Mouse (Mus musculus) liver, embryonic 12.5 days (tissue): Measurements from ENCODE around the gene Gm49340. TPM values are rescaled to one million over a fixed set of nuclear protein-coding genes. Genes with fewer than 3 reads are reported as not detected.
"Not testable (repeated sequence)": the region's sequence is repeated elsewhere in the genome, so short reads cannot be mapped to it uniquely, and the experiment has no call there.

Experiments used
- ATAC-seq: fragments of 200-750 bp; cut with Nextera tagmentation; 2 replicates; pipeline ENCODE4 v1.8.0; 2017; ENCODE audit warnings: moderate number of reproducible peaks, mild to moderate bottlenecking, moderate library complexity
- H3K27ac ChIP-seq: fragments of 300-500 bp; sonication (generic); 2 replicates; pipeline ENCODE4 v1.5.1; 2016; ENCODE audit warnings: mild to moderate bottlenecking
- H3K27me3 ChIP-seq: fragments of 300-500 bp; sonication (generic); replicated peaks from 2 replicates; pipeline ENCODE4 v1.6.1; 2016; ENCODE audit warnings: mild to moderate bottlenecking, moderate library complexity
- H3K36me3 ChIP-seq: fragments of 300-500 bp; sonication (generic); 2 replicates; pipeline ENCODE4 v1.6.1; 2016; ENCODE audit warnings: mild to moderate bottlenecking, moderate library complexity
- H3K4me1 ChIP-seq: fragments of 300-500 bp; sonication (generic); 2 replicates; pipeline ENCODE4 v1.6.1; 2016
- H3K4me2 ChIP-seq: fragments of 300-500 bp; sonication (generic); 2 replicates; pipeline ENCODE4 v1.6.1; 2016; ENCODE audit warnings: mild to moderate bottlenecking, moderate library complexity
- H3K4me3 ChIP-seq: fragments of 300-500 bp; sonication (generic); 2 replicates; pipeline ENCODE4 v1.5.1; 2016; ENCODE audit warnings: mild to moderate bottlenecking, moderate library complexity
- H3K9ac ChIP-seq: fragments of 300-500 bp; sonication (generic); 2 replicates; pipeline ENCODE4 v1.6.1; 2016; ENCODE audit warnings: mild to moderate bottlenecking, moderate library complexity
- H3K9me3 ChIP-seq: fragments of 300-500 bp; sonication (generic); replicated peaks from 2 replicates; pipeline ENCODE4 v1.6.1; 2016; ENCODE audit warnings: mild to moderate bottlenecking, moderate library complexity
- WGBS: fragments of 180-500 bp; shearing (Covaris S2); methylation state at CpG from one replicate; pipeline ENCODE4 v1.1.7; 2016; ENCODE audit not compliant: insufficient replicate concordance; 5-methylcytosine and 5-hydroxymethylcytosine counted together
- polyA plus RNA-seq: library from polyadenylated mRNA; unstranded; fragments of >200 nt; fragmentation: Nextera tagmentation; extraction: Ambion mirVana; gene quantifications from 2 replicates; pipeline ENCODE4 v1.2.1, GENCODE M21; 2016

Gene Gm49340
- polyA plus RNA-seq, result not detected in 2 replicates

- Histone ChIP-seq H3K36me3 (no peaks in the 10 kb centered on the region), H3K4me3 (no peak within 1 kb of the TSS), H3K9ac (no peak within 1 kb of the TSS), H3K4me1 (no peaks in the 10 kb centered on the region), H3K9me3 (no peaks in the 10 kb centered on the region), H3K27ac (no peak within 1 kb of the TSS), H3K27me3 (no peaks in the 10 kb centered on the region), H3K4me2 (no peak within 1 kb of the TSS)
- ATAC-seq, result no peak
- WGBS, result 66% methylated on average over 27 of the region's 27 CpGs
These were observed at the start of gene Gm49340, which contains the start of the genes Aspa and Spata22 for GRCm38 (mm10) chr11:73329442-73329841. TSS of gene Gm49340 (plus strand) at chr11:73329741. TSS of gene Aspa (minus strand) at chr11:73329596. TSS of gene Spata22 (plus strand) at chr11:73329741.

- no peak overlapping the region for H3K9ac ChIP-seq
- no peak overlapping the region for H3K4me2 ChIP-seq
- H3K27me3 ChIP-seq, result no peaks in the 10 kb centered on the region; the same call in 1 of the 2 replicates
- ATAC-seq, result no peak
- no peaks in the 10 kb centered on the region for H3K4me1 ChIP-seq
- H3K4me3 ChIP-seq, result no peak overlapping the region
- 32% methylated on average over 5 of the region's 5 CpGs for WGBS
- H3K36me3 ChIP-seq, result no peaks in the 10 kb centered on the region
- H3K9me3 ChIP-seq, result no peaks in the 10 kb centered on the region
- H3K27ac ChIP-seq, result no peak overlapping the region
These were observed 48.8 kb upstream of the Gm49340 start for GRCm38 (mm10) chr11:73280710-73281109.

- Histone ChIP-seq H3K36me3 (no peaks in the 10 kb centered on the region), H3K4me2 (peak overlapping the region; percentile 48), H3K4me3 (peak overlapping the region; percentile 23), H3K4me1 (no peaks in the 10 kb centered on the region), H3K27me3 (no peaks in the 10 kb centered on the region; the same call in 1 of the 2 replicates), H3K27ac (no peak overlapping the region), H3K9ac (no peak overlapping the region), H3K9me3 (no peaks in the 10 kb centered on the region)
- peak; percentile 61; the same call in 1 of the 2 replicates for ATAC-seq
- WGBS, result 5% methylated on average over 16 of the region's 16 CpGs
These were observed 48.0 kb upstream of the Gm49340 start for GRCm38 (mm10) chr11:73281528-73282027.

- Histone ChIP-seq H3K36me3 (no peaks in the 10 kb centered on the region), H3K4me3 (no peak overlapping the region), H3K27me3 (no peaks in the 10 kb centered on the region; the same call in 1 of the 2 replicates), H3K4me2 (no peak overlapping the region), H3K9ac (no peak overlapping the region), H3K4me1 (no peaks in the 10 kb centered on the region), H3K9me3 (no peaks in the 10 kb centered on the region), H3K27ac (no peak overlapping the region)
- ATAC-seq, result no peak
- 62% methylated on average over 9 of the region's 9 CpGs for WGBS
These were observed 46.2 kb upstream of the Gm49340 start for GRCm38 (mm10) chr11:73283369-73283768.

- Histone ChIP-seq H3K4me3 (no peak overlapping the region), H3K27me3 (no peaks in the 10 kb centered on the region; the same call in 1 of the 2 replicates), H3K9me3 (no peaks in the 10 kb centered on the region), H3K4me2 (no peak overlapping the region), H3K9ac (no peak overlapping the region), H3K36me3 (no peaks in the 10 kb centered on the region), H3K27ac (no peak overlapping the region), H3K4me1 (no peaks in the 10 kb centered on the region)
- WGBS, result 35% methylated on average over 1 of the region's 1 CpGs
- ATAC-seq, result no peak
These were observed 45.6 kb upstream of the Gm49340 start for GRCm38 (mm10) chr11:73283926-73284325.

GRCm38 (mm10) chr11:73284351-73284750, 45.2 kb upstream of the Gm49340 start:
- H3K9ac ChIP-seq, result no peak overlapping the region
- no peaks in the 10 kb centered on the region; the same call in 1 of the 2 replicates for H3K27me3 ChIP-seq
- no peak for ATAC-seq
- no peak overlapping the region for H3K4me3 ChIP-seq
- no peaks in the 10 kb centered on the region for H3K36me3 ChIP-seq
- H3K9me3 ChIP-seq, result no peaks in the 10 kb centered on the region
- no peak overlapping the region for H3K4me2 ChIP-seq
- H3K27ac ChIP-seq, result no peak overlapping the region
- no peaks in the 10 kb centered on the region for H3K4me1 ChIP-seq

GRCm38 (mm10) chr11:73289621-73290020, 39.9 kb upstream of the Gm49340 start:
- Histone ChIP-seq H3K36me3 (no peaks in the 10 kb centered on the region), H3K4me2 (no peak overlapping the region), H3K4me1 (no peaks in the 10 kb centered on the region), H3K4me3 (no peak overlapping the region), H3K9ac (no peak overlapping the region), H3K9me3 (no peaks in the 10 kb centered on the region), H3K27ac (no peak overlapping the region), H3K27me3 (no peaks in the 10 kb centered on the region)
- ATAC-seq, result no peak
- 58% methylated on average over 1 of the region's 1 CpGs for WGBS

- WGBS, result 38% methylated on average over 2 of the region's 2 CpGs
- Histone ChIP-seq H3K36me3 (no peaks in the 10 kb centered on the region), H3K4me3 (no peak overlapping the region), H3K4me1 (no peaks in the 10 kb centered on the region), H3K9ac (no peak overlapping the region), H3K27ac (no peak overlapping the region), H3K4me2 (no peak overlapping the region), H3K9me3 (no peaks in the 10 kb centered on the region), H3K27me3 (no peaks in the 10 kb centered on the region)
- ATAC-seq, result no peak
These were observed 26.4 kb upstream of the Gm49340 start for GRCm38 (mm10) chr11:73303123-73303522.

GRCm38 (mm10) chr11:73315961-73316360, 13.6 kb upstream of the Gm49340 start:
- H3K4me3 ChIP-seq, result no peak overlapping the region
- no peaks in the 10 kb centered on the region for H3K4me1 ChIP-seq
- no peak for ATAC-seq
- no peak overlapping the region for H3K9ac ChIP-seq
- no peaks in the 10 kb centered on the region for H3K9me3 ChIP-seq
- no peak overlapping the region for H3K4me2 ChIP-seq
- H3K27ac ChIP-seq, result no peak overlapping the region
- no peaks in the 10 kb centered on the region for H3K27me3 ChIP-seq
- no peaks in the 10 kb centered on the region for H3K36me3 ChIP-seq
- 39% methylated on average over 3 of the region's 3 CpGs for WGBS

- not testable (repeated sequence) for H3K4me1 ChIP-seq, H3K9ac ChIP-seq, H3K4me2 ChIP-seq, H3K27me3 ChIP-seq, H3K36me3 ChIP-seq, ATAC-seq, H3K9me3 ChIP-seq, H3K27ac ChIP-seq, H3K4me3 ChIP-seq
- 52% methylated on average over 2 of the region's 2 CpGs for WGBS
These were observed 11.0 kb upstream of the Gm49340 start for GRCm38 (mm10) chr11:73318581-73318980.

- ATAC-seq, H3K4me3 ChIP-seq, H3K36me3 ChIP-seq, H3K27me3 ChIP-seq, H3K27ac ChIP-seq, H3K9ac ChIP-seq, H3K4me2 ChIP-seq, H3K4me1 ChIP-seq, H3K9me3 ChIP-seq: not testable (repeated sequence)
- WGBS, result 68% methylated on average over 13 of the region's 13 CpGs
These were observed 8.5 kb upstream of the Gm49340 start for GRCm38 (mm10) chr11:73321064-73321463.

GRCm38 (mm10) chr11:73323906-73324830, 5.4 kb upstream of the Gm49340 start:
- no peak overlapping the region for H3K4me3 ChIP-seq
- H3K9me3 ChIP-seq, result no peaks in the 10 kb centered on the region
- no peak overlapping the region for H3K4me2 ChIP-seq
- 55% methylated on average over 9 of the region's 9 CpGs for WGBS
- ATAC-seq, result no peak
- no peak overlapping the region for H3K9ac ChIP-seq
- no peaks in the 10 kb centered on the region for H3K4me1 ChIP-seq
- H3K36me3 ChIP-seq, result no peaks in the 10 kb centered on the region
- no peaks in the 10 kb centered on the region for H3K27me3 ChIP-seq
- H3K27ac ChIP-seq, result no peak overlapping the region
